Mouse (Mus musculus): ENCODE data around the gene Hist2h2ab. TPM values are rescaled to one million over a fixed set of nuclear protein-coding genes. Genes with fewer than 3 reads are reported as not detected.

Hist2h2ab gene
- polyA plus RNA-seq, 1 experiment from 2014 or later, result not detected

GRCm38 (mm10) chr3:96260220-96260619, 40.6 kb downstream of the Hist2h2ab start:
- Histone ChIP-seq H3K9ac (replicated peaks; ENCODE audit: low read length) (no peak overlapping the region), H3K4me1 (ENCODE audit: control insufficient read depth, insufficient read depth, low read length) (peaks cover 8% of the 10 kb centered on the region; the same call in 1 of the 2 replicates), H3K4me2 (ENCODE audit: low read length) (no peak overlapping the region), H3K4me3 (replicated peaks; ENCODE audit: low read depth, low read length) (no peak overlapping the region), H3K9me3 (ENCODE audit: control insufficient read depth, low read length) (no peaks in the 10 kb centered on the region), H3K36me3 (ENCODE audit: control insufficient read depth, insufficient read depth, low read length) (no peaks in the 10 kb centered on the region), H3K27ac (replicated peaks; ENCODE audit: low read depth, low read length) (no peak overlapping the region), H3K27me3 (ENCODE audit: control insufficient read depth, insufficient read depth, low read length) (no peaks in the 10 kb centered on the region)
- DNase-seq, result no peak
- no peak for ATAC-seq (ENCODE audit: low FRiP score, low TSS enrichment)
- whole genome bisulfite sequencing, result 94% methylated on average over 5 of the region's 5 CpGs

DNA sequence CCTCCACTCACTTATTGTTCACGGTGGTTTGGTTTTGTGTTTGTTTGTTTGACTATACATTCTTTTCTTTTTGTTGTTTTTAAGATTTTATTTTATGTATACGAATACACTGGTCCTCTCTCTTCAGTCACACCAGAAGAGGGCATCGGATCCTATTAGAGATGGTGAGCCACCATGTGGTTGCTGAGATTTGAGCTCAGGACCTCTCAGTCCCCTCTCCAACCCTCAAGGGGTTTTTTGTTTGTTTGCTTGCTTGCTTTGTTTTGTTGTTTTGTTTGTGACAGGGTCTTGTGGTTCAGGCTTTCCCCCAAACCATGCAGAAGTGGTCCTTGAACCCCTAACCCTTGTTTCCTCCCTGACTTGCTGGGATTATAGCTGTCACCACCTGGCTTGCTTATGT, 42.0 kb downstream of the Hist2h2ab start:
- ATAC-seq (ENCODE audit: low FRiP score, low TSS enrichment), result no peak
- Histone ChIP-seq H3K4me2 (ENCODE audit: low read length) (peak overlapping the region; percentile 75), H3K4me1 (ENCODE audit: control insufficient read depth, insufficient read depth, low read length) (peaks cover 8% of the 10 kb centered on the region; the same call in 1 of the 2 replicates), H3K36me3 (ENCODE audit: control insufficient read depth, insufficient read depth, low read length) (no peaks in the 10 kb centered on the region), H3K27ac (replicated peaks; ENCODE audit: low read depth, low read length) (peak overlapping the region; percentile 94), H3K27me3 (ENCODE audit: control insufficient read depth, insufficient read depth, low read length) (no peaks in the 10 kb centered on the region), H3K9me3 (ENCODE audit: control insufficient read depth, low read length) (no peaks in the 10 kb centered on the region), H3K4me3 (replicated peaks; ENCODE audit: low read depth, low read length) (peak overlapping the region; percentile 51), H3K9ac (replicated peaks; ENCODE audit: low read length) (peak overlapping the region; percentile 69)
- DNase-seq, result no peak
- WGBS, result 62% methylated on average over 3 of the region's 3 CpGs

DNA sequence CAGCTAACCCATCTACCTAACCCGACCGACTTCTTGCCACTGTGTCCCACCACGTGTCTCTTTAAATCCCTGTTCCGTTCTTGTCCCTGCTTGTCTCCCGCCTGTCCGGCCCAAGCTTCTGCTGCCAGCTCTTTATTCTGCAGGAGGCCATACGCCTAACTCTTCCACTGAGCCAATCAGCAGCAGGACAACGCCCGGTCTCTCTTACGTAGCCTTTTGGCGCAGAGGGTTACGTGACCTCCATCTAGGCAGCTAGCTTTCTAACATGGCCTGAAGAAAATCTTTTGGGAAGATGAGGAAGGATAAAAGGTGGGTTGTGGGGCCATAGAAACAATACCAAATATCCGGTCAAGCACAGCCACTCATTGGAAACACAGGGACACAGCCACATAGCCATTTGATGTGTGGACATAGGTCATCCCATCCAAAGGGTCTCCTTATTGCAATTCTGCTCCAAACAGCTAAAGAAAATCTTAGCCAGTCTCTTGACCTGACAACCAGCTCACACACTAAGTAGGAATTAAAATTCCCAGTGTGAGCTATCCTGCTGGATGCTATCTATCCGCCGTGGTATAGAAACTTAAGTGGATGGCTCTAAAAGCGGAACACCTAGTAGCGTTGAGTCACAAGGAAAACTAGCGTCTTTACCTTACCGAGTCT, 42.7 kb downstream of the Hist2h2ab start:
- Histone ChIP-seq H3K9ac (replicated peaks; ENCODE audit: low read length) (peak overlapping the region; percentile 69), H3K27ac (replicated peaks; ENCODE audit: low read depth, low read length) (peak overlapping the region; percentile 94), H3K4me3 (replicated peaks; ENCODE audit: low read depth, low read length) (peak overlapping the region; percentile 51), H3K27me3 (ENCODE audit: control insufficient read depth, insufficient read depth, low read length) (no peaks in the 10 kb centered on the region), H3K9me3 (ENCODE audit: control insufficient read depth, low read length) (no peaks in the 10 kb centered on the region), H3K4me1 (ENCODE audit: control insufficient read depth, insufficient read depth, low read length) (peaks cover 8% of the 10 kb centered on the region; the same call in 1 of the 2 replicates), H3K4me2 (ENCODE audit: low read length) (peak overlapping the region; percentile 75), H3K36me3 (ENCODE audit: control insufficient read depth, insufficient read depth, low read length) (no peaks in the 10 kb centered on the region)
- WGBS, result 1% methylated on average over 19 of the region's 19 CpGs
- ATAC-seq (ENCODE audit: low FRiP score, low TSS enrichment), result peak; percentile 72
- DNase-seq, result peak; percentile 83

- ATAC-seq (ENCODE audit: low FRiP score, low TSS enrichment) (peak; percentile 86), DNase-seq (peak; percentile 96)
- under 1% methylated on average over 40 of the region's 40 CpGs for WGBS
These were observed 43.4 kb downstream of the Hist2h2ab start, which contains the start of gene Hist2h4 for GRCm38 (mm10) chr3:96262979-96263550. TSS of gene Hist2h4 (minus strand) at chr3:96263311.

GRCm38 (mm10) chr3:96263558-96264403, 44.1 kb downstream of the Hist2h2ab start:
- no peak for DNase-seq
- WGBS, result 3% methylated on average over 27 of the region's 27 CpGs

More at GRCm38 (mm10) chr3:96262979-96263550, 43.4 kb downstream of the Hist2h2ab start, which contains the start of gene Hist2h4:
- H3K9me3 ChIP-seq (ENCODE audit: control insufficient read depth, low read length), result no peaks in the 10 kb centered on the region
- H3K4me3 ChIP-seq (replicated peaks; ENCODE audit: low read depth, low read length), result peak within 1 kb of the TSS; percentile 51
- H3K27me3 ChIP-seq (ENCODE audit: control insufficient read depth, insufficient read depth, low read length), result no peaks in the 10 kb centered on the region
- H3K36me3 ChIP-seq (ENCODE audit: control insufficient read depth, insufficient read depth, low read length), result no peaks in the 10 kb centered on the region
- H3K4me1 ChIP-seq (ENCODE audit: control insufficient read depth, insufficient read depth, low read length), result peaks cover 13% of the 10 kb centered on the region
- peak within 1 kb of the TSS; percentile 75 for H3K4me2 ChIP-seq (ENCODE audit: low read length)
- peak within 1 kb of the TSS; percentile 69 for H3K9ac ChIP-seq (replicated peaks; ENCODE audit: low read length)
- H3K27ac ChIP-seq (replicated peaks; ENCODE audit: low read depth, low read length), result peak within 1 kb of the TSS; percentile 94

DNA sequence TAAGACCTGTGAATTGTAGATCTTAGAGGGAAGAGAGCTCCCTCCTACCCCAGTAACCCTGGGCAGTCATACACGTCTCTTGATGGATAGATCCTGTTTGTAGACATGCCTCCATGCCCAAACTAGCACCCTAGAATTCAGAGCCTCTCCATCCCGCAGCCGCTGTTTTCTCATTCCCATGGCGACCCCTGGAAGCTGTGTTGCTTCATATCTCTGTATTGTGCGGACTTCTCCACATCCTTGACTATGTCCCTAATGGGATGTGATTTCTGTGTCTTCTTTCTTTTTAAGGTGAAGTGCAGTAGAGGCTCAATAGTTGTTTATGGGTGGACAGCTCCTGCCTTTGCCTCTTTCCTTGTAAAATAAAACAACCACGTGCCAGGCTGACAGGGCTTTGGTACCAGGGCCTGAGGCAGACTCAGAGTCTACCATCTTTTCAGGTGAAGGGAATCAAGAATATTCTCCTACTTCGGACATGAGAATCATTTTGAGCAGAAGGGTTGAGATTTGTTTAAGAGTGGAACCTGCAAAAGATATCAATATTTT, 44.8 kb downstream of the Hist2h2ab start:
- Histone ChIP-seq H3K27me3 (ENCODE audit: control insufficient read depth, insufficient read depth, low read length) (no peaks in the 10 kb centered on the region), H3K27ac (replicated peaks; ENCODE audit: low read depth, low read length) (peak overlapping the region; percentile 38; the same call in 1 of the 2 replicates), H3K9ac (replicated peaks; ENCODE audit: low read length) (no peak overlapping the region), H3K4me2 (ENCODE audit: low read length) (peak overlapping the region; percentile 75), H3K4me3 (replicated peaks; ENCODE audit: low read depth, low read length) (peak overlapping the region; percentile 51; the same call in 1 of the 2 replicates), H3K36me3 (ENCODE audit: control insufficient read depth, insufficient read depth, low read length) (no peaks in the 10 kb centered on the region), H3K4me1 (ENCODE audit: control insufficient read depth, insufficient read depth, low read length) (peaks cover 15% of the 10 kb centered on the region), H3K9me3 (ENCODE audit: control insufficient read depth, low read length) (no peaks in the 10 kb centered on the region)
- no peak for DNase-seq
- no peak for ATAC-seq (ENCODE audit: low FRiP score, low TSS enrichment)
- WGBS, result 58% methylated on average over 7 of the region's 7 CpGs

More at GRCm38 (mm10) chr3:96263558-96264403, 44.1 kb downstream of the Hist2h2ab start:
- Histone ChIP-seq H3K27ac (replicated peaks; ENCODE audit: low read depth, low read length) (peak overlapping the region; percentile 94), H3K9me3 (ENCODE audit: control insufficient read depth, low read length) (no peaks in the 10 kb centered on the region), H3K36me3 (ENCODE audit: control insufficient read depth, insufficient read depth, low read length) (no peaks in the 10 kb centered on the region), H3K27me3 (ENCODE audit: control insufficient read depth, insufficient read depth, low read length) (no peaks in the 10 kb centered on the region), H3K9ac (replicated peaks; ENCODE audit: low read length) (peak overlapping the region; percentile 48), H3K4me3 (replicated peaks; ENCODE audit: low read depth, low read length) (peak overlapping the region; percentile 51), H3K4me2 (ENCODE audit: low read length) (peak overlapping the region; percentile 75), H3K4me1 (ENCODE audit: control insufficient read depth, insufficient read depth, low read length) (peaks cover 15% of the 10 kb centered on the region)
- ATAC-seq (ENCODE audit: low FRiP score, low TSS enrichment), result peak; percentile 25; the same call in 1 of the 2 replicates

- H3K27ac ChIP-seq (replicated peaks; ENCODE audit: low read depth, low read length), result no peak overlapping the region
- no peak overlapping the region for H3K4me3 ChIP-seq (replicated peaks; ENCODE audit: low read depth, low read length)
- ATAC-seq (ENCODE audit: low FRiP score, low TSS enrichment), result no peak
- no peak overlapping the region for H3K4me2 ChIP-seq (ENCODE audit: low read length)
- no peaks in the 10 kb centered on the region for H3K27me3 ChIP-seq (ENCODE audit: control insufficient read depth, insufficient read depth, low read length)
- no peak overlapping the region for H3K9ac ChIP-seq (replicated peaks; ENCODE audit: low read length)
- WGBS, result 93% methylated on average over 8 of the region's 8 CpGs
- no peaks in the 10 kb centered on the region for H3K9me3 ChIP-seq (ENCODE audit: control insufficient read depth, low read length)
- H3K4me1 ChIP-seq (ENCODE audit: control insufficient read depth, insufficient read depth, low read length), result peaks cover 18% of the 10 kb centered on the region
- no peaks in the 10 kb centered on the region for H3K36me3 ChIP-seq (ENCODE audit: control insufficient read depth, insufficient read depth, low read length)
- no peak for DNase-seq
These were observed 46.6 kb downstream of the Hist2h2ab start for GRCm38 (mm10) chr3:96266132-96266710.

GRCm38 (mm10) chr3:96267541-96267940, 47.9 kb downstream of the Hist2h2ab start:
- no peak overlapping the region for H3K4me3 ChIP-seq (replicated peaks; ENCODE audit: low read depth, low read length)
- peaks cover 18% of the 10 kb centered on the region for H3K4me1 ChIP-seq (ENCODE audit: control insufficient read depth, insufficient read depth, low read length)
- H3K27ac ChIP-seq (replicated peaks; ENCODE audit: low read depth, low read length), result no peak overlapping the region
- no peaks in the 10 kb centered on the region for H3K36me3 ChIP-seq (ENCODE audit: control insufficient read depth, insufficient read depth, low read length)
- H3K9ac ChIP-seq (replicated peaks; ENCODE audit: low read length), result no peak overlapping the region
- WGBS, result 80% methylated on average over 4 of the region's 4 CpGs
- peak overlapping the region; percentile 91; the same call in 1 of the 2 replicates for H3K4me2 ChIP-seq (ENCODE audit: low read length)
- no peaks in the 10 kb centered on the region for H3K9me3 ChIP-seq (ENCODE audit: control insufficient read depth, low read length)
- ATAC-seq (ENCODE audit: low FRiP score, low TSS enrichment), result no peak
- DNase-seq, result no peak
- H3K27me3 ChIP-seq (ENCODE audit: control insufficient read depth, insufficient read depth, low read length), result no peaks in the 10 kb centered on the region
